Mouse (Mus musculus) liver, postnatal 0 days (tissue): ENCODE data around the gene Hist1h2ao. TPM values are rescaled to one million over a fixed set of nuclear protein-coding genes. Genes with fewer than 3 reads are reported as not detected.
"Not testable (repeated sequence)": the region's sequence is repeated elsewhere in the genome, so short reads cannot be mapped to it uniquely, and the experiment has no call there.

Source experiments
- ATAC-seq: fragments of 200-750 bp; cut with Nextera tagmentation; 2 replicates; pipeline ENCODE4 v1.8.0; 2017; ENCODE audit warnings: mild to moderate bottlenecking, moderate library complexity
- DNase-seq: peaks from one replicate; pipeline ENCODE4 v3.0.0-alpha.2; 2016
- H3K27ac ChIP-seq: fragments of 300-500 bp; sonication (generic); 2 replicates; pipeline ENCODE4 v1.5.1; 2014; ENCODE audit warnings: antibody characterized with exemption, moderate library complexity, mild to moderate bottlenecking, low read depth
- H3K27me3 ChIP-seq: fragments of 300-500 bp; sonication (generic); 2 replicates; pipeline ENCODE4 v1.6.1; 2014; ENCODE audit warnings: low read length, control low read depth, mixed read lengths; ENCODE audit not compliant: insufficient read depth
- H3K36me3 ChIP-seq: fragments of 300-500 bp; sonication (generic); replicated peaks from 2 replicates; pipeline ENCODE4 v1.6.1; 2014; ENCODE audit warnings: mild to moderate bottlenecking, control low read depth, low read length, moderate library complexity, mixed read lengths; ENCODE audit not compliant: insufficient read depth
- H3K4me1 ChIP-seq: fragments of 300-500 bp; sonication (generic); 2 replicates; pipeline ENCODE4 v1.6.1; 2014; ENCODE audit warnings: antibody characterized with exemption, mild to moderate bottlenecking, control low read depth; ENCODE audit not compliant: insufficient read depth
- H3K4me2 ChIP-seq: fragments of 300-500 bp; sonication (generic); 2 replicates; pipeline ENCODE4 v1.6.1; 2014; ENCODE audit warnings: low read depth, mild to moderate bottlenecking, low read length, moderate library complexity, mixed read lengths
- H3K4me3 ChIP-seq: fragments of 300-500 bp; sonication (generic); 2 replicates; pipeline ENCODE4 v1.5.1; 2014; ENCODE audit warnings: low read depth, low read length
- H3K9ac ChIP-seq: fragments of 300-500 bp; sonication (generic); replicated peaks from 2 replicates; pipeline ENCODE4 v1.6.1; 2014; ENCODE audit warnings: mild to moderate bottlenecking, moderate library complexity
- H3K9me3 ChIP-seq: fragments of 300-500 bp; sonication (generic); 2 replicates; pipeline ENCODE4 v1.6.1; 2016; ENCODE audit warnings: mild to moderate bottlenecking, control low read depth, low read length, mixed read lengths
- CTCF ChIP-seq: sonication (generic); IDR thresholded peaks from 2 replicates; pipeline ENCODE4 v1.5.1; 2016; ENCODE audit warnings: antibody characterized with exemption, low read depth
- EP300 ChIP-seq: IDR thresholded peaks from 2 replicates; pipeline ENCODE4 v1.6.1; 2016; ENCODE audit warnings: antibody characterized with exemption, low read depth, mild to moderate bottlenecking
- WGBS: fragments of 180-500 bp; shearing (Covaris S2); extraction: QIAGEN DNeasy Blood & Tissue Kit; methylation state at CpG from one replicate; pipeline ENCODE4 v1.1.7; 2014; ENCODE audit not compliant: insufficient replicate concordance; 5-methylcytosine and 5-hydroxymethylcytosine counted together
- polyA plus RNA-seq: library from polyadenylated mRNA; unstranded; fragments of >200 nt; fragmentation: Nextera tagmentation; extraction: Ambion mirVana; gene quantifications from 2 replicates; pipeline ENCODE4 v1.2.1, GENCODE M21; 2015

Gene Hist1h2ao
- polyA plus RNA-seq, 1 experiment from 2014 or later, result not detected

- Histone ChIP-seq H3K27ac (peak overlapping the region; percentile 95), H3K9ac (peak overlapping the region; percentile 74), H3K4me1 (peaks cover 22% of the 10 kb centered on the region), H3K4me3 (peak overlapping the region; percentile 36), H3K4me2 (peak overlapping the region; percentile 71)
- peak; percentile 45 for DNase-seq
- WGBS, result under 1% methylated on average over 17 of the region's 35 CpGs
- ATAC-seq, H3K36me3 ChIP-seq, H3K9me3 ChIP-seq, H3K27me3 ChIP-seq: not testable (repeated sequence)
- TF ChIP-seq EP300, result 0 out of 2 replicates have a peak, but pooled peaks have one; percentile 25
These were observed 27.7 kb upstream of the Hist1h2ao start for GRCm38 (mm10) chr13:21782361-21783254.

- H3K36me3 ChIP-seq, result no peaks in the 10 kb centered on the region
- H3K27me3 ChIP-seq, result no peaks in the 10 kb centered on the region
- peak within 1 kb of the TSS; percentile 74 for H3K9ac ChIP-seq
- H3K4me2 ChIP-seq, result peak within 1 kb of the TSS; percentile 71
- TF ChIP-seq CTCF, result no peak
- peak; percentile 66; the same call in 1 of the 2 replicates for TF ChIP-seq EP300
- no peaks in the 10 kb centered on the region for H3K9me3 ChIP-seq
- ATAC-seq (peak; percentile 39), DNase-seq (peak; percentile 54)
- H3K4me3 ChIP-seq, result peak within 1 kb of the TSS; percentile 36
- peaks cover 21% of the 10 kb centered on the region for H3K4me1 ChIP-seq
- under 1% methylated on average over 13 of the region's 20 CpGs for WGBS
- H3K27ac ChIP-seq, result peak within 1 kb of the TSS; percentile 95
These were observed 27.0 kb upstream of the Hist1h2ao start, which contains the start of gene Hist1h3i for GRCm38 (mm10) chr13:21783255-21783617. Gene Hist1h3i (minus strand): TSS chr13:21783370.

GRCm38 (mm10) chr13:21783734-21784161 is 26.5 kb upstream of the Hist1h2ao start:
- Histone ChIP-seq H3K27ac (peak overlapping the region; percentile 95), H3K36me3 (no peaks in the 10 kb centered on the region), H3K4me2 (peak overlapping the region; percentile 71), H3K9ac (peak overlapping the region; percentile 74), H3K27me3 (no peaks in the 10 kb centered on the region), H3K9me3 (no peaks in the 10 kb centered on the region), H3K4me1 (peaks cover 19% of the 10 kb centered on the region), H3K4me3 (peak overlapping the region; percentile 36)
- ATAC-seq (no peak), DNase-seq (peak; percentile 58)
- no peak for TF ChIP-seq CTCF
- no peak for TF ChIP-seq EP300
- 3% methylated on average over 9 of the region's 9 CpGs for WGBS

GRCm38 (mm10) chr13:21784311-21784710 is 26.0 kb upstream of the Hist1h2ao start:
- Histone ChIP-seq H3K27me3 (no peaks in the 10 kb centered on the region), H3K4me3 (no peak overlapping the region), H3K4me1 (peaks cover 19% of the 10 kb centered on the region), H3K9me3 (no peaks in the 10 kb centered on the region), H3K27ac (peak overlapping the region; percentile 95), H3K4me2 (peak overlapping the region; percentile 71), H3K36me3 (no peaks in the 10 kb centered on the region), H3K9ac (peak overlapping the region; percentile 74)
- ATAC-seq (no peak), DNase-seq (no peak)
- no peak for TF ChIP-seq EP300
- no peak for TF ChIP-seq CTCF
- WGBS, result 57% methylated on average over 6 of the region's 6 CpGs

- Histone ChIP-seq H3K36me3 (no peaks in the 10 kb centered on the region), H3K4me3 (peak overlapping the region; percentile 45), H3K27me3 (no peaks in the 10 kb centered on the region), H3K4me2 (peak overlapping the region; percentile 64), H3K27ac (peak overlapping the region; percentile 91), H3K9ac (peak overlapping the region; percentile 70), H3K9me3 (no peaks in the 10 kb centered on the region), H3K4me1 (peaks cover 23% of the 10 kb centered on the region)
- TF ChIP-seq EP300 (no peak), CTCF (peak; percentile 15; the same call in 1 of the 2 replicates)
- DNase-seq, result no peak
- WGBS, result 6% methylated on average over 8 of the region's 8 CpGs
- ATAC-seq, result no peak
These were observed 23.9 kb upstream of the Hist1h2ao start for GRCm38 (mm10) chr13:21786189-21786898.
